8 mouse cellular contexts compared by ENCODE assay signal in genomic region chr11:104231041-104231911, GRCm38 (mm10). TPM values are rescaled to one million over a fixed set of nuclear protein-coding genes. Genes with fewer than 3 reads are reported as not detected.
DNase-seq lines count a peak whose midpoint lies in the region; ATAC-seq and TF ChIP-seq lines count a peak whose summit lies in the region.

TSS of gene Mapt (plus strand) at chr11:104231390.

- H3K9me3 ChIP-seq in E14TG2a.4 (ENCODE audit: low read length) = no peaks in the 10 kb centered on the region
- no peaks in the 10 kb centered on the region for H3K9me3 ChIP-seq in forebrain, embryonic 14.5 days (replicated peaks; ENCODE audit: control insufficient read depth, low read length)
- no peaks in the 10 kb centered on the region for H3K9me3 ChIP-seq in liver, postnatal 0 days (ENCODE audit: low read length)
- no peaks in the 10 kb centered on the region for H3K9me3 ChIP-seq in neural tube, embryonic 15.5 days (replicated peaks)

- peak within 1 kb of the TSS; percentile 87 for H3K4me2 ChIP-seq in forebrain, embryonic 14.5 days (ENCODE audit: low read length)
- H3K4me2 ChIP-seq in liver, postnatal 0 days (ENCODE audit: low read depth, low read length) = peak within 1 kb of the TSS; percentile 75
- H3K4me2 ChIP-seq in neural tube, embryonic 15.5 days = peak within 1 kb of the TSS; percentile 79

- TF ChIP-seq EP300 in liver, postnatal 0 days (IDR thresholded peaks at IDR 0.05; ENCODE audit: low read depth) = no peak

- peaks cover 44% of the 10 kb centered on the region for H3K4me1 ChIP-seq in E14TG2a.4 (replicated peaks; ENCODE audit: low read depth, low read length)
- peaks cover 11% of the 10 kb centered on the region; the same call in 1 of the 2 replicates for H3K4me1 ChIP-seq in forebrain, embryonic 14.5 days (ENCODE audit: control insufficient read depth, insufficient read depth, low read length)
- H3K4me1 ChIP-seq in liver, postnatal 0 days (ENCODE audit: insufficient read depth) = peaks cover 16% of the 10 kb centered on the region
- H3K4me1 ChIP-seq in neural tube, embryonic 15.5 days = peaks cover 46% of the 10 kb centered on the region

- peak; percentile 93 for DNase-seq in forebrain, embryonic 14.5 days (ENCODE audit: low spot score)
- DNase-seq in heart, postnatal 14 days = peak; percentile 93
- peak; percentile 94 for DNase-seq in layer of hippocampus, adult 11-12 months (ENCODE audit: low spot score)
- DNase-seq in liver, postnatal 0 days = peak; percentile 86
- peak; percentile 86 for DNase-seq in testis, postnatal 14 days (ENCODE audit: low spot score)

- intact Hi-C loops in heart, postnatal 14 days (cut with DNase I) = loop anchor here (2.0 to 10.0 kb wide), 2 partner anchors 48 to 214 kb away; no protein-coding TSS in a partner anchor

- H3K36me3 ChIP-seq in E14TG2a.4 (ENCODE audit: insufficient read depth, low read length) = no peaks in the 10 kb centered on the region
- no peaks in the 10 kb centered on the region for H3K36me3 ChIP-seq in forebrain, embryonic 14.5 days (ENCODE audit: control insufficient read depth, insufficient read depth, low read length)
- H3K36me3 ChIP-seq in liver, postnatal 0 days (replicated peaks; ENCODE audit: insufficient read depth, low read length) = no peaks in the 10 kb centered on the region
- no peaks in the 10 kb centered on the region for H3K36me3 ChIP-seq in neural tube, embryonic 15.5 days

- WGBS in forebrain, embryonic 14.5 days = under 1% methylated on average over 83 of the region's 94 CpGs
- 1% methylated on average over 56 of the region's 94 CpGs for WGBS in liver, postnatal 0 days (ENCODE audit: insufficient replicate concordance)
- WGBS in neural tube, embryonic 15.5 days = under 1% methylated on average over 59 of the region's 94 CpGs

- peak within 1 kb of the TSS; percentile 91 for H3K9ac ChIP-seq in forebrain, embryonic 14.5 days (ENCODE audit: low read length)
- H3K9ac ChIP-seq in liver, postnatal 0 days (replicated peaks) = peak within 1 kb of the TSS; percentile 43; the same call in 1 of the 2 replicates
- H3K9ac ChIP-seq in neural tube, embryonic 15.5 days (replicated peaks) = peak within 1 kb of the TSS; percentile 86

- TF ChIP-seq CTCF in E14TG2a.4 (conservative IDR thresholded peaks at IDR 0.05; ENCODE audit: low read length) = no peak
- TF ChIP-seq CTCF in liver, postnatal 0 days (IDR thresholded peaks at IDR 0.05; ENCODE audit: low read depth) = peak; percentile 86

- H3K27ac ChIP-seq in forebrain, embryonic 14.5 days (ENCODE audit: low read depth, low read length) = peak within 1 kb of the TSS; percentile 92
- H3K27ac ChIP-seq in liver, postnatal 0 days (ENCODE audit: low read depth) = no peak within 1 kb of the TSS
- peak within 1 kb of the TSS; percentile 94 for H3K27ac ChIP-seq in neural tube, embryonic 15.5 days (replicated peaks)

- peak within 1 kb of the TSS; percentile 88 for H3K4me3 ChIP-seq in E14TG2a.4 (replicated peaks; ENCODE audit: low read length)
- H3K4me3 ChIP-seq in forebrain, embryonic 14.5 days (ENCODE audit: low read depth, low read length) = peak within 1 kb of the TSS; percentile 57
- H3K4me3 ChIP-seq in liver, postnatal 0 days (ENCODE audit: low read depth, low read length) = peak within 1 kb of the TSS; percentile 59
- peak within 1 kb of the TSS; percentile 57 for H3K4me3 ChIP-seq in neural tube, embryonic 15.5 days (replicated peaks)

- ATAC-seq in cerebellum, adult (ENCODE audit: insufficient number of reproducible peaks, low FRiP score, low TSS enrichment) = peak; percentile 77
- peak; percentile 87 for ATAC-seq in forebrain, embryonic 14.5 days
- peak; percentile 94 for ATAC-seq in liver, postnatal 0 days
- peak; percentile 74 for ATAC-seq in neural tube, embryonic 15.5 days (ENCODE audit: low FRiP score)

- peaks cover 53% of the 10 kb centered on the region for H3K27me3 ChIP-seq in E14TG2a.4 (ENCODE audit: insufficient read depth, low read length)
- H3K27me3 ChIP-seq in forebrain, embryonic 14.5 days (replicated peaks; ENCODE audit: control insufficient read depth, insufficient read depth, low read length) = peaks cover 16% of the 10 kb centered on the region
- peaks cover 56% of the 10 kb centered on the region for H3K27me3 ChIP-seq in liver, postnatal 0 days (ENCODE audit: insufficient read depth, low read length)
- no peaks in the 10 kb centered on the region; the same call in 1 of the 2 replicates for H3K27me3 ChIP-seq in neural tube, embryonic 15.5 days (replicated peaks)

RNA-seq across cellular contexts. Expression of gene Mapt, which starts in this region (rescaled TPM):
- 354 and 601 TPM in 2 replicates for polyA plus RNA-seq in forebrain, embryonic 14.5 days (2014; fragmentation: Nextera tagmentation; extraction: Ambion mirVana)
- total RNA-seq in heart, postnatal 14 days (2021) = 10 to 100 TPM; 51.5 to 54.4 TPM
- polyA plus RNA-seq in liver, postnatal 0 days (2015; fragmentation: Nextera tagmentation; extraction: Ambion mirVana) = 0.28 and 0.33 TPM in 2 replicates
- polyA plus RNA-seq in neural tube, embryonic 15.5 days (2015; fragmentation: Nextera tagmentation; extraction: Ambion mirVana) = 880 and 1,075 TPM in 2 replicates

Comparison
In these comparisons a context has a peak if more than half of its experiments do, and no peak if none do; other contexts are left out.
1. RNA of gene Mapt (polyA plus RNA-seq): 880 to 1,075 TPM in neural tube, embryonic 15.5 days and 354 to 601 TPM in forebrain, embryonic 14.5 days; 0.28 to 0.33 TPM in liver, postnatal 0 days; every median in the first group is over 100 times any median in the second.
2. Peak in DNase-seq, ATAC-seq, H3K4me3 ChIP-seq, H3K9ac ChIP-seq and H3K4me2 ChIP-seq in liver, postnatal 0 days; RNA of the gene not detected or under 1 TPM.
3. Peak in every context shown above with its lines, with median percentiles within 50 percentile points of each other: H3K4me3 ChIP-seq, ATAC-seq, DNase-seq, H3K4me2 ChIP-seq and H3K9ac ChIP-seq.